Mouse (Mus musculus) embryonic fibroblast, embryonic 13.5 days (primary cell): ENCODE results near the gene Slamf1. TPM values are rescaled to one million over a fixed set of nuclear protein-coding genes. Genes with fewer than 3 reads are reported as not detected.
"Not testable (repeated sequence)": the region's sequence is repeated elsewhere in the genome, so short reads cannot be mapped to it uniquely, and the experiment has no call there.

Experiments used
- H3K27ac ChIP-seq: 2 replicates; pipeline ENCODE4 v1.5.1; 2012; ENCODE audit warnings: low read length, control low read depth, inconsistent platforms; ENCODE audit not compliant: insufficient read depth
- H3K4me1 ChIP-seq: 2 replicates; pipeline ENCODE4 v1.6.1; 2011; ENCODE audit warnings: low read length; ENCODE audit not compliant: control insufficient read depth, insufficient read depth
- H3K4me3 ChIP-seq: 2 replicates; pipeline ENCODE4 v1.5.1; 2011; ENCODE audit warnings: mild to moderate bottlenecking, control low read depth, low read length; ENCODE audit not compliant: insufficient read depth
- CTCF ChIP-seq: IDR thresholded peaks from 2 replicates; pipeline ENCODE4 v1.5.1; 2011; ENCODE audit warnings: mild to moderate bottlenecking, control low read depth, low read length, moderate library complexity, borderline replicate concordance; ENCODE audit not compliant: insufficient read depth
- POLR2A ChIP-seq: IDR thresholded peaks from 2 replicates; pipeline ENCODE4 v1.6.1; 2011; ENCODE audit warnings: low read depth, mild to moderate bottlenecking, control low read depth, low read length, moderate library complexity
- polyA plus RNA-seq: library from polyadenylated mRNA; stranded (reverse); fragments of >200 nt; gene quantifications from 2 replicates; pipeline ENCODE4 v1.2.4, GENCODE M21; 2011; ENCODE audit warnings: low read depth; ENCODE audit not compliant: missing spikeins, insufficient read length

Slamf1 gene
- polyA plus RNA-seq, 1 experiment = not detected

DNA sequence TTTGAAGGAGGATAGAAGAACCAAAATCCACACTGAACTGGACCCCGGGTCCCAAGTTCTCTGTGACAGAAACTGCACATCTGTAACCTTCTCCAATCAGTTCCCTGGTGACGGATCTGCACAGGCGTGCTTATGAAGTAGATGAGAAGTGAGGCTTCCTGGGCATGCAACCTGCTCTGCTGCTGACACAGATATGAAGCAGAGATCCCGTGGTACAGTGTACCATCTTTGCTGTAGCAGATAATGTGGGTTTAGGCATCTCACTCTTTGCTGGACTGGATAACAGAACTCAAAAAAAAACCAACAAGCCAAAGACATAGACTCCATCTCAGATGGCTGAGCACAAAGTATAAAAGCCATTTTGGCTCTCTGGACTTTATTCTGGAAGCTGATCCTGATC is 32.7 kb downstream of the Slamf1 start:
- Histone ChIP-seq H3K27ac (no peak overlapping the region), H3K4me1 (no peaks in the 10 kb centered on the region), H3K4me3 (no peak overlapping the region)
- TF ChIP-seq POLR2A (no peak), CTCF (no peak)

DNA sequence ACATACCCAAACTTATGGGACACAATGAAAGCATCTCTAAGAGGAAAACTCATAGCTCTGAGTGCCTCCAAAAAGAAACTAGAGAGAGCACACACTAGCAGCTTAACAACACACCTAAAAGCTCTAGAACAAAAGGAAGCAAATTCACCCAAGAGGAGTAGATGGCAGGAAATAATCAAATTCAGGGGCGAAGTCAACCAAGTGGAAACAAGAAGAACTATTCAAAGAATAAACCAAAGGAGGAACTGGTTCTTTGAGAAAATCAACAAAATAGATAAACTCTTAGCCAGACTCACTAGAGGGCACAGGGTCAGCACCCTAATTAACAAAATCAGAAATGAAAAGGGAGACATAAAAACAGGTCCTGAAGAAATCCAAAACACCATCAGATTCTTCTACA is 44.1 kb downstream of the Slamf1 start:
- not testable (repeated sequence) for H3K27ac ChIP-seq

DNA sequence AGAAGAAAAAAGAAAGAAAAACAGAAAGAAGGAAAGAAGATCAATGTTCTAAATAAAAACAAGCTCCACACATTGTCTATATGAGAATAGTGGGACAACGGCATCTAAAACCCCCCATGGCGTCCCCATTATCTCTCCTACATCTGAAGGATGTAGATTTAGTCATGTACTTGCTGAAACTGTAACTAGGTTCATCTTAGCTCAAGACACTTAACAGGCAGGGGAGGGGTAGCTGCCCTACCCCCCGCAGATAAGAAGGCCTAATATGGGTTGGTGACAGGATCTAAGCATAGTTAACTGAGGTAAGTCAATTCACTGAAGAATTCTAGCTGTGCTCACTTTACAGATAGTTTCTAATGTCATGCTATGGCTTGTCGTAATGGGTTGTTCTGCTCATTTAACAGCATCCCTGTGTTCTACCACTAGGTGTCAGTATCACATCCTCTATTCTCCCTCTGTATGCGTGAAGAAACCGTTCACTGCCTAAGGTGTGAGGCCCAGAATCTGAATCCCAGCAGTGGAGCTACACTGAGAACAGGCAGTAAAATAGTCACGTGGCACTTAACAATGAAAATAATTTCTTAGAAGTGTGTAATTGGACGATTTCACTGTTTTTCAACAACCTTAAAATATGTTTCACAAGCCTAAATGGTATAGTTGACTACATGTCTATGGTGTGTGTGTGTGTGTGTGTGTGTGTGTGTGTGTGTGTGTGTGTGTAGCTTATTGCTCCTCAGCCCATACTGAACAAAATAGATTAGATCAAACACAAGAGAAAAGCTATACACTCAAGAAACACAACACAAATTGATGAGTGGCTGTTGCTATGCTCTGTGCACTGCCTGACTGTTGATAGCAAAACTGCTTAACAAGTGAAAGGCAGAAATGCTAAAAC is 48.9 kb downstream of the Slamf1 start:
- no peaks in the 10 kb centered on the region for H3K4me1 ChIP-seq

More for the DNA sequence above, 44.1 kb downstream of the Slamf1 start:
- not testable (repeated sequence) for H3K4me3 ChIP-seq, H3K4me1 ChIP-seq

DNA sequence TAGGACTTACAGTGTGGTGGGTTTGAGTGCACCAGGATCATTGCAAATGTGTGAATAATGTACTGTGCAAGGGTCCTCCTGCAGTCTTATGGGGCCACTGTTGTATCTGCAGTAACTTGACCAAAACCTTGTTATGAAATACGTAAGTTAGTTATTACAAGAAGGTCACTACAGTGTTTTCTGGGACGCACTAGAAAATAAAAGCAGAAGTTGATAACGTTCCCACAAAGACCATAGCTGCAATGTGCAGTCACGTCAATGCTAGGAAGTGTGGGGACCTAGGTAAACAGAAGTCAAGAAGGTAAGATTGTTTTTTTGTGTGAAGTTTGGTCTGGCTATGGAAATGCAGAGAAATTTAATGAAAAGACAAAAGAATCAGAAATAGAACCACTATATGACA is 50.1 kb downstream of the Slamf1 start:
- TF ChIP-seq POLR2A (no peak), CTCF (no peak)
- Histone ChIP-seq H3K4me3 (no peak overlapping the region), H3K27ac (no peak overlapping the region), H3K4me1 (no peaks in the 10 kb centered on the region)

More for the DNA sequence above, 48.9 kb downstream of the Slamf1 start:
- no peak overlapping the region for H3K27ac ChIP-seq
- TF ChIP-seq POLR2A = no peak
- no peak for TF ChIP-seq CTCF
- no peak overlapping the region for H3K4me3 ChIP-seq

DNA sequence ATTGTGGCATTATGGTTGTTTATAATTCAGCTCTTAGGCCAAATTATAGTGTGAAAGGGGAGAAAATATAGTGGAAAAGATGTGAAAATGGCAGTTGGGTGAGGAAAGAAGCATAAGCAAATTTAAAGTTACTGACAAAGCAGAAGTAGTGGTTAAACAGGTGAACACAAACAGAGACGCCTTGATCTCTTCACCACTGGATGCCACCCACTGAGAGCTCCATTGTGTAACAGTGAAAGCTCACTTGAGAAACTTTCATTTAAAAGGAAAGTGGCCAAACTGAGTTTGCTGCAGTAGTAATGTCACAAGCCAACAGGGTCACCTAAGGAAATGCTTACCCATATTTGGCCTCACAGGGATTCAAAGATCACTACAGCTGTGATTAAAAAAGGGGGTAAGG is 54.4 kb downstream of the Slamf1 start:
- no peak overlapping the region for H3K4me3 ChIP-seq
- H3K4me1 ChIP-seq = no peaks in the 10 kb centered on the region
- TF ChIP-seq POLR2A (no peak), CTCF (no peak)
- no peak overlapping the region for H3K27ac ChIP-seq

DNA sequence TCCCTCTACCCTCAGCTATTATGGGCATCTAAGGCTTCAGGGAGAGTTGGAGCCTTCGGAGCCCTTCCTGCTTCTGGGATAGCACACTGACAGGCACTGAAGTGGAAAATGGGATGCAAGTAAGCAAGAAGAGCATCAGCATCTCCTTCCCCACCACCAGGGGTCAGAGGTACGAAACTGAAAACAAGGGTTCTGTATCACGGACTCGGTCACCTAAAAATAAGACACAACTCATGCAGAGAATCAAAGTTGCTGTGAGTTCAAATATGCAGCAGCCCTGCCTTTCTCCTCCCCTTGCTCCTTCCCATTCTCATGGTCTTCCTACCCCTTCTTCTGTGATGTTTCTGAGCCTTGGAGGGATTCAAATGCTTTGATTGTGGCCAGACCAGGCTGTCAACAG is 58.5 kb downstream of the Slamf1 start:
- H3K4me1 ChIP-seq = no peaks in the 10 kb centered on the region
- TF ChIP-seq POLR2A (no peak), CTCF (no peak)
- no peak overlapping the region for H3K4me3 ChIP-seq
- no peak overlapping the region for H3K27ac ChIP-seq

DNA sequence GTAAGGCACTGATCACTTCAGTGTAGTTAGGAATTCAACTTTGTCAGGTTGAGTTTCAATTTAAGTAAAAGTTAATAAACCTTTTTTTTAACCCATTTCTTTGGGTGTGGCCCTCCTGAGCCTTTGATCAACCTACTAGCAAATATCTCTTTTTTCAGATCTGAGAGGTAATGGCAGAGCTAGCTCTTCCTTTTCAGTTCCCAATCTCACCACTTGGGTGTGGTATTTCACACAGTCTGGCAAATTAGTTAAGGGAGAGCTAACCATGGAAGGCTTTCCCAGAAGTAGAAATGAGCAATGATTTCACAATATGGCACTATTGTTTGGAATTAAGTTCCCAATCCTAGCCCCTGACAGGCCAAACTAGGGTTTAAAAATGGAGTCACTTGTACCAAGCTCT is 59.2 kb downstream of the Slamf1 start:
- Histone ChIP-seq H3K4me3 (no peak overlapping the region), H3K4me1 (no peaks in the 10 kb centered on the region), H3K27ac (no peak overlapping the region)
- TF ChIP-seq POLR2A (no peak), CTCF (no peak)

DNA sequence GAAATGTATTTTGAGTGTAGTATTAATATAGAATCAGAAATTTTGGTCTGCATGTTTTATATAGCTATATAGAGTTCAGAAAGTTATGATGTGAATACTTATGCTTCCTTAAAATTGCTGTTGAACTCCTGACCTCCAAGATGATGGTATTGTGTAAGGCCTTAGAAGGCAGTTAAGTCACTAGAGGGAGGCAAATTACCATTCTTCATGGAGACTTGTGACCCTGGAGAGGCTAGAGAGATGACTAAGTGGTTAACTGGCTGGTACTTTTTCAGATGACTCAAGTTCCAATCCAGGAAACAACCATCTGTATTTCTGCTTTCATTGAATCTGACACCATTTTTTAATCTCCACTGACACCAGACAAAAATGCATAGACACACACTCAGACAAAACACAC is 60.7 kb downstream of the Slamf1 start:
- Histone ChIP-seq H3K4me1 (no peaks in the 10 kb centered on the region), H3K4me3 (no peak overlapping the region), H3K27ac (no peak overlapping the region)
- TF ChIP-seq CTCF = no peak
- no peak for TF ChIP-seq POLR2A

DNA sequence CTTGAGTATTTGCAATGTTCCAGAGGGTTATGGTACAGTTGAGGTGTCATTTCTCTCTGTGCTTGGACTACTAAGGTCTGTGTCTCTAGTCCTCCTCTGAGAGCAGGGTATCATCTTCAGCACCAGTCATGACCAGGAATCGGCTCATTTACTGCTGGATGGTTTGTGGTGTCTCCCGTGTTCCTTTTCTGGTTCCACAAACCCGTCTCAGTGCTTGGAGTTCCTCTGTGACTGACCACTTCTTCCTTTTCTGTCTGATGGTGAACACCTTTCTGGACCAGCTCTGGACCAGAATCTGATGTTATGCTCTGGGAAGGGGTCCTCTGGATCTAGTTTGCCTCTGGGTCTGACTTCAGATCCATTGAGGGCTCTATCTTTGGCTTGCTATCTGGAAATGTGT is 72.6 kb downstream of the Slamf1 start, which contains the start of gene Cd84:
Gene Cd84 (plus strand): TSS at position 210 of the 400 bp plus-strand sequence.
- Histone ChIP-seq H3K27ac (no peak within 1 kb of the TSS), H3K4me3 (no peak within 1 kb of the TSS), H3K4me1 (no peaks in the 10 kb centered on the region)
- TF ChIP-seq POLR2A (no peak), CTCF (no peak)

DNA sequence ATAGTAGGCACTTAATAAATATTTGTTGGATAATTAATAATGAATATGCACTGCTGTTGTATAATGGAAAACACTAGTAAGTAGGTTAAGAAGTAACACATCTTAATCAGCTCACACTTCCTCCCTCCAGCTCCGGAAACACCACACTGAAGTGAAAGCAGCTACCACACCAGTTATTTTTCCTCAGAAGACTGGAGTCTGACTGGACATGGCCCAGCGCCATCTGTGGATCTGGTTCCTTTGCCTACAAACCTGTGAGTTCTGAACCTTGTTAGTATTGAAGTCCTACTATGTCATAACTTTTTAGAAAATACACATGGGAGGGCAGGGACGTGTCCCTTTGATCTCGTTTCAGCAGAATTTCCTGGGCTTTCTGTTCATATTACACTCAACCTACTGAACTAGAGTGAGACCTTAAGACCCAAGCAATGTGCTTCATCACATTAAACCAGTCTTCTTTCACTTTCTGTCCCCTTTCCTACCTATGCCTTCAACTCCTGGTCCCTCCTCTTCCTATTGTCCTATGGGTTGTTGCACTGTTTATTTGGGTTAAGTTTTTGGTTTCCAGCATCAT is 73.6 kb downstream of the Slamf1 start:
- TF ChIP-seq CTCF = no peak
- TF ChIP-seq POLR2A = no peak
- Histone ChIP-seq H3K4me3 (no peak overlapping the region), H3K27ac (no peak overlapping the region), H3K4me1 (no peaks in the 10 kb centered on the region)
